Mouse (Mus musculus) c-Kit-positive CD71-positive TER-119-positive erythroid progenitor cells, embryonic 14.5 days (primary cell): ENCODE data around the gene Brinp3.
"Not testable (repeated sequence)": the region's sequence is repeated elsewhere in the genome, so short reads cannot be mapped to it uniquely, and the experiment has no call there.

Experiments
- DNase-seq: peaks from one replicate; pipeline ENCODE4 v3.0.0-alpha.2; 2013; ENCODE audit warnings: low spot score

Gene Brinp3

GRCm38 (mm10) chr1:146494681-146495331 is at the start of gene Brinp3:
TSS of gene Brinp3 (plus strand) at chr1:146494760.
- no peak for DNase-seq

GRCm38 (mm10) chr1:146494221-146494620 is 339 bp upstream of the Brinp3 start:
- no peak for DNase-seq

- no peak for DNase-seq
These were observed 826 bp downstream of the Brinp3 start for GRCm38 (mm10) chr1:146495386-146495785.

- DNase-seq: no peak
These were observed 3.0 kb downstream of the Brinp3 start for GRCm38 (mm10) chr1:146497381-146498081.

GRCm38 (mm10) chr1:146498085-146498779 is 3.7 kb downstream of the Brinp3 start:
- no peak for DNase-seq

- DNase-seq: no peak
These were observed 4.2 kb downstream of the Brinp3 start for GRCm38 (mm10) chr1:146498780-146499114.

- no peak for DNase-seq
These were observed 20.8 kb downstream of the Brinp3 start for GRCm38 (mm10) chr1:146515377-146515776.

- DNase-seq: no peak
These were observed 29.4 kb downstream of the Brinp3 start for GRCm38 (mm10) chr1:146523727-146524573.

- DNase-seq: no peak
These were observed 34.0 kb downstream of the Brinp3 start for GRCm38 (mm10) chr1:146528572-146528971.

- DNase-seq: no peak
These were observed 52.4 kb downstream of the Brinp3 start for GRCm38 (mm10) chr1:146546847-146547428.

- no peak for DNase-seq
These were observed 62.4 kb downstream of the Brinp3 start for GRCm38 (mm10) chr1:146556982-146557381.

- no peak for DNase-seq
These were observed 67.6 kb downstream of the Brinp3 start for GRCm38 (mm10) chr1:146562144-146562543.

- DNase-seq: no peak
These were observed 89.6 kb downstream of the Brinp3 start for GRCm38 (mm10) chr1:146584181-146584580.

GRCm38 (mm10) chr1:146632895-146633294 is 138.3 kb downstream of the Brinp3 start:
- no peak for DNase-seq

- no peak for DNase-seq
These were observed 162.7 kb downstream of the Brinp3 start for GRCm38 (mm10) chr1:146657214-146657613.

GRCm38 (mm10) chr1:146700724-146701123 is 206.2 kb downstream of the Brinp3 start:
- DNase-seq: no peak

- DNase-seq: no peak
These were observed 225.0 kb downstream of the Brinp3 start for GRCm38 (mm10) chr1:146719556-146719955.

GRCm38 (mm10) chr1:146724784-146725513 is 230.4 kb downstream of the Brinp3 start:
- not testable (repeated sequence) for DNase-seq

- no peak for DNase-seq
These were observed 256.5 kb downstream of the Brinp3 start for GRCm38 (mm10) chr1:146751066-146751465.

GRCm38 (mm10) chr1:146783259-146783658 is 288.7 kb downstream of the Brinp3 start:
- DNase-seq: no peak

GRCm38 (mm10) chr1:146787236-146787635 is 292.7 kb downstream of the Brinp3 start:
- no peak for DNase-seq
